Mouse (Mus musculus) lung, embryonic 15.5 days (tissue): ENCODE data around the gene Rft1. TPM values are rescaled to one million over a fixed set of nuclear protein-coding genes. Genes with fewer than 3 reads are reported as not detected.

ENCODE experiments used
- ATAC-seq: fragments of 200-750 bp; cut with Nextera tagmentation; 2 replicates; pipeline ENCODE4 v1.8.0; 2017; ENCODE audit warnings: moderate number of reproducible peaks, borderline replicate concordance; ENCODE audit not compliant: low FRiP score, low TSS enrichment; ENCODE audit errors: extremely low read depth
- H3K27ac ChIP-seq: fragments of 300-500 bp; sonication (generic); 2 replicates; pipeline ENCODE4 v1.5.1; 2015; ENCODE audit warnings: moderate library complexity, mild to moderate bottlenecking, inconsistent platforms
- H3K27me3 ChIP-seq: fragments of 300-500 bp; sonication (generic); 2 replicates; pipeline ENCODE4 v1.6.1; 2015; ENCODE audit warnings: inconsistent platforms
- H3K36me3 ChIP-seq: fragments of 300-500 bp; sonication (generic); 2 replicates; pipeline ENCODE4 v1.6.1; 2015; ENCODE audit warnings: inconsistent platforms
- H3K4me1 ChIP-seq: fragments of 300-500 bp; sonication (generic); 2 replicates; pipeline ENCODE4 v1.6.1; 2015; ENCODE audit warnings: inconsistent platforms
- H3K4me2 ChIP-seq: fragments of 300-500 bp; sonication (generic); 2 replicates; pipeline ENCODE4 v1.6.1; 2015; ENCODE audit warnings: inconsistent platforms, mild to moderate bottlenecking, moderate library complexity
- H3K4me3 ChIP-seq: fragments of 300-500 bp; sonication (generic); 2 replicates; pipeline ENCODE4 v1.5.1; 2015; ENCODE audit warnings: mild to moderate bottlenecking, inconsistent platforms
- H3K9ac ChIP-seq: fragments of 300-500 bp; sonication (generic); 2 replicates; pipeline ENCODE4 v1.6.1; 2015; ENCODE audit warnings: inconsistent platforms
- H3K9me3 ChIP-seq: fragments of 300-500 bp; sonication (generic); 2 replicates; pipeline ENCODE4 v1.6.1; 2016; ENCODE audit warnings: inconsistent platforms
- WGBS: fragments of 180-500 bp; shearing (Covaris S2); methylation state at CpG from one replicate; pipeline ENCODE4 v1.1.7; 2015; 5-methylcytosine and 5-hydroxymethylcytosine counted together
- polyA plus RNA-seq: library from polyadenylated mRNA; unstranded; fragments of >200 nt; fragmentation: Nextera tagmentation; extraction: Ambion mirVana; gene quantifications from 2 replicates; pipeline ENCODE4 v1.2.1, GENCODE M21; 2015

Rft1 gene
- polyA plus RNA-seq, 1 experiment from 2014 or later: 17.8 TPM

DNA sequence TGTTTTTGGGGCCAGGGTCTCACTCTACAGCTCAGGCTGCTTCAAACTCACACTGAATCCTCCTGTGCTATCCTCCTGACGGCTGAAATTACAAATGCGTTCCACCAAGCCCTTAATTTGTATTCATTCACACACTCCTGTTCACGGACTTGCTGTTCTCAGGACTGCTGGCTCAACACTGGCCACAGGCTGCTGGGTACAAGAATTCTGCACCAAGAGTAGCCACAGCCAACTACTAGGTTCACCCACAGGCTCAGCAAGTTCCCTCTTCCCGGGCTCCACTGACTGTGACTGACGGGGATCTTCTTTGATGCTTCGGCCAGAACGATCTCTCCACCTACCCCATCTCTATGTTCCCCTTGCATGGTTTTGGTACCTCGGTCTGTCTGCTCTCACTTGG lies 4.4 kb upstream of the Rft1 start:
- H3K9ac ChIP-seq: no peak overlapping the region

DNA sequence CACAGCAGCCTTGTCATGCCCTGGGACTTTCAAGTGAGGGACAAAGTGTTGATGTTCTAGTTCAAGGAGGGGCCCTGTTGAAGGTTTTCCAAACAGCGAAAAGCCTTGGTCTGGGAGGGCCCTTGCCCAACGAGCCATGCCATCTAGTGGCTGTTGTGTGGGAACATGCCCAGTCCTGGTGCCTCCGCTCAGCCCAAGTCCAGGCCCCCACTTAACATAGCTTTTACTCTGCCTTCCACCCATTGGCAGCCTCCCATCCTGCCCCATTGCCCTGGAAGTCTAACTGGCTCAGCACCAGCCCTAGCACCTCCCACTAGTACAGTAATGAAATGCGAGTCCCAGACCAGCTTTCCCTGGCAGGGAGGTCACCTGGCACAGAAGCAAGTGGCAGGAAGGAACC lies 3.2 kb upstream of the Rft1 start:
- H3K36me3 ChIP-seq: no peaks in the 10 kb centered on the region
- no peak overlapping the region for H3K9ac ChIP-seq
- H3K9me3 ChIP-seq: no peaks in the 10 kb centered on the region
- H3K4me1 ChIP-seq: peaks cover 9% of the 10 kb centered on the region; the same call in 1 of the 2 replicates
- no peak overlapping the region for H3K4me2 ChIP-seq
- peak; percentile 76 for ATAC-seq
- no peaks in the 10 kb centered on the region for H3K27me3 ChIP-seq
- WGBS: 10% methylated on average over 4 of the region's 4 CpGs
- H3K4me3 ChIP-seq: no peak overlapping the region
- no peak overlapping the region for H3K27ac ChIP-seq

More for the DNA sequence above, 4.4 kb upstream of the Rft1 start:
- no peak for ATAC-seq
- Histone ChIP-seq H3K36me3 (no peaks in the 10 kb centered on the region), H3K9me3 (no peaks in the 10 kb centered on the region), H3K4me1 (peaks cover 6% of the 10 kb centered on the region; the same call in 1 of the 2 replicates), H3K4me3 (no peak overlapping the region), H3K27me3 (no peaks in the 10 kb centered on the region), H3K4me2 (no peak overlapping the region), H3K27ac (no peak overlapping the region)
- 79% methylated on average over 8 of the region's 8 CpGs for WGBS

DNA sequence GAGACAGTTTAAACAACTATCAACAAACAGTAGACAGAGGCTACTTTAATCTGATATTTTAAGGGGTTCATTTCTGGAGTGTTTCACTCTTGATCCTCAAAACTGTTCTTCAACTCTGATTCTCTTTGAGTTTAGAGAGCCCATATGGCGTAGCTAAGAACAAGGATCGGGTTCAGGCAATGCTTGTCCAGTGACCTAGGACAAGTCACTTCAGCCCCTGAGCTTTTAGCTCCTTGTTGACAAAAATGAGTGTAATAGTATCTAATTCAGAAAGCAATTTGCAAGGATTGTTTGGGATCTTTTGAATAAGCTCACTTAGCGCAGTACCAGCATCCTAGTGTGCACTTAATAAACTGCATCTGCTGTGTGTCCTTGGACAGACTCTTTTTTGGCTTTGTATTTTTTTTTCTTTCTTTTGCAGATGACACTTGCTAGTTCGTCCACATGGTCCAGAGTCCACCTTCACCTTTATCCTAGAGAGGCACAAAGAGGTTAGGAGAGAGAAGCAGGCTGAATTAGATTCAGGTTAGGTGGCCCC lies 600 bp downstream of the Rft1 start:
- Histone ChIP-seq H3K27ac (peak overlapping the region; percentile 85), H3K9me3 (no peaks in the 10 kb centered on the region), H3K4me3 (peak overlapping the region; percentile 84), H3K36me3 (peaks cover 3% of the 10 kb centered on the region; the same call in 1 of the 2 replicates), H3K4me1 (peaks cover 9% of the 10 kb centered on the region; the same call in 1 of the 2 replicates), H3K27me3 (no peaks in the 10 kb centered on the region), H3K4me2 (peak overlapping the region; percentile 73), H3K9ac (peak overlapping the region; percentile 99)
- ATAC-seq: no peak
- WGBS: 39% methylated on average over 4 of the region's 4 CpGs

DNA sequence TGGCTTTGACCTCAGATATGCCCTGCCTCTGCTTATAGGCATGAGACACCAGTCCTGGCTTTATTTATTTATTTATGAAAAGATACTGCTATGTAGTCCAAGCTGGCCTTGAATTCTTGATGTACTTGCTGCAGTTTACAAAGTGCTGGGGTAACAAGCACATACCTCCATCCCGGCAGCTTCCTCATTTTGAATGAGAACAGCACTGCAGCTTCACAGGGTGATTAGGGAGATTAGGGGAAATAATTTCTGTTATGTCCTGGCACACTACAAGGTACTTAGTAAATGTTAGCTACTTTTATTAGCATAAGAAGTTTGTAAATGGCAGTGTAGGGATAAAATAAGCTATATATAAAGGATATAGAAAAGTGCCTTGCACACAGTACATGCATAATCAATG lies 1.4 kb downstream of the Rft1 start:
- no peaks in the 10 kb centered on the region for H3K9me3 ChIP-seq
- H3K4me1 ChIP-seq: peaks cover 9% of the 10 kb centered on the region; the same call in 1 of the 2 replicates
- no peaks in the 10 kb centered on the region for H3K27me3 ChIP-seq
- WGBS: 76% methylated on average over 1 of the region's 1 CpGs
- H3K4me3 ChIP-seq: no peak overlapping the region
- no peak overlapping the region for H3K9ac ChIP-seq
- H3K4me2 ChIP-seq: no peak overlapping the region
- no peak overlapping the region for H3K27ac ChIP-seq
- ATAC-seq: no peak
- peaks cover 7% of the 10 kb centered on the region for H3K36me3 ChIP-seq

DNA sequence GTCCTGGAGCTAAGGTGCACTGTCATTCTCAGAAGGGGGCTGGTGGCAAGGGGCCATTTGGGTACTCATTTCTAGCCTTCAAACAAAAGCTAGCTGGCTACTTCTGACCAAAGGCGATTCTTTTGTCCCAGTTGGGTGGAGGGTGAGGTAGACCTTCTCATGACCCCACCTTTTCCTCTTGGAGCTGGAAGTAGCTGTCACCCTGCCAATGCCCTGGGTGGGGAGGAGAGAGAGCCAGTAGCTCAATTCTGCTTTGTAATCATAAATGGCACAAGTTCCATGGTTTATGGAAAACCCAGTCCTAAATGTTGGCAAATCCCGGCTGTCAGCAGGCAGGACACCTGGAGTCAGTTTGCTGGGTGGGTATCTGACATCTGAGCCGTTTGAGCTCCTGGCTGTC lies 11.9 kb downstream of the Rft1 start:
- Histone ChIP-seq H3K36me3 (peaks cover 51% of the 10 kb centered on the region), H3K4me3 (no peak overlapping the region), H3K4me2 (no peak overlapping the region), H3K27me3 (no peaks in the 10 kb centered on the region), H3K27ac (no peak overlapping the region), H3K9me3 (no peaks in the 10 kb centered on the region), H3K4me1 (no peaks in the 10 kb centered on the region), H3K9ac (no peak overlapping the region)
- ATAC-seq: no peak
- WGBS: 76% methylated on average over 3 of the region's 3 CpGs

DNA sequence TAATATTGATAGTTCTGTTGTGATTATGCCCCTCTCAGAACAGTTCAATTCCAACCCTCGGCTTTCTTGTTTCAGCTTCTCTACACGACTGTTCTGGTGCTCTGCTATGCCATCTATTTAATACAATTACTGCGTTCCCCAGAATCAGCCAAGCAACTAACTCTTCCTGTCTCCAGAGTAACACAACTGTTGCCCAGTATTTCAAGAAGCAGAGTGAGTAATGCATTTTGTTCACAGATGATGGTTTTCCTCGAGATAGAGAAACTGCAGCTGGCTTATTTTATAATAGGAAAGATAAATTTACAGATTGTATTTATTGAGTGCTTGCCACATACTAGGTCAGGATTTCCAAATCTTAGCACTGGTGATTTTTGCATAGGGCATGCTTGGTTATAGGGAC lies 12.4 kb downstream of the Rft1 start:
- no peaks in the 10 kb centered on the region for H3K4me1 ChIP-seq
- no peak overlapping the region for H3K27ac ChIP-seq
- WGBS: 79% methylated on average over 4 of the region's 4 CpGs
- no peak for ATAC-seq
- H3K36me3 ChIP-seq: peaks cover 45% of the 10 kb centered on the region
- H3K4me3 ChIP-seq: no peak overlapping the region
- H3K27me3 ChIP-seq: no peaks in the 10 kb centered on the region
- no peak overlapping the region for H3K9ac ChIP-seq
- H3K4me2 ChIP-seq: no peak overlapping the region
- H3K9me3 ChIP-seq: no peaks in the 10 kb centered on the region

DNA sequence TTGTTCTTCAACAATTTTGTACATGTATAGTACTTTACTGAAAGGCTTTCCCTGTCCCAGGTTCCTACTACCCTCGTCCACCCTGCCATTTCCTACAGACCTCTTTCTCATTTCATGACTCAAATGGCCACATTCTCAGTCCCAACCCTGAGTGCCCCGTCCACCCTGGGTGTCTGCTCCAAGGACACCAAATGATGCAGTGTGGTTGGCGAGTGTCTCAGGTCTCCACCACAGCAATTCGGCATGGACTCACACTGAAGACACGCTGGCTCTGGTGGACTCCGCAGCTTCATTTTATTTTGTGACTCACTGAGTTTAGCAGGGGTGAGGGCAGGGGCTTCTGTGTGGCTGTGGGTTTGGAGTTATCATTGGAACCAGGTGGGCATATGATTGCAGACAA lies 16.0 kb downstream of the Rft1 start:
- ATAC-seq: no peak
- Histone ChIP-seq H3K9ac (no peak overlapping the region), H3K27me3 (no peaks in the 10 kb centered on the region), H3K9me3 (no peaks in the 10 kb centered on the region), H3K36me3 (peaks cover 32% of the 10 kb centered on the region), H3K4me3 (no peak overlapping the region), H3K27ac (no peak overlapping the region), H3K4me1 (no peaks in the 10 kb centered on the region), H3K4me2 (no peak overlapping the region)
- WGBS: 90% methylated on average over 6 of the region's 6 CpGs

DNA sequence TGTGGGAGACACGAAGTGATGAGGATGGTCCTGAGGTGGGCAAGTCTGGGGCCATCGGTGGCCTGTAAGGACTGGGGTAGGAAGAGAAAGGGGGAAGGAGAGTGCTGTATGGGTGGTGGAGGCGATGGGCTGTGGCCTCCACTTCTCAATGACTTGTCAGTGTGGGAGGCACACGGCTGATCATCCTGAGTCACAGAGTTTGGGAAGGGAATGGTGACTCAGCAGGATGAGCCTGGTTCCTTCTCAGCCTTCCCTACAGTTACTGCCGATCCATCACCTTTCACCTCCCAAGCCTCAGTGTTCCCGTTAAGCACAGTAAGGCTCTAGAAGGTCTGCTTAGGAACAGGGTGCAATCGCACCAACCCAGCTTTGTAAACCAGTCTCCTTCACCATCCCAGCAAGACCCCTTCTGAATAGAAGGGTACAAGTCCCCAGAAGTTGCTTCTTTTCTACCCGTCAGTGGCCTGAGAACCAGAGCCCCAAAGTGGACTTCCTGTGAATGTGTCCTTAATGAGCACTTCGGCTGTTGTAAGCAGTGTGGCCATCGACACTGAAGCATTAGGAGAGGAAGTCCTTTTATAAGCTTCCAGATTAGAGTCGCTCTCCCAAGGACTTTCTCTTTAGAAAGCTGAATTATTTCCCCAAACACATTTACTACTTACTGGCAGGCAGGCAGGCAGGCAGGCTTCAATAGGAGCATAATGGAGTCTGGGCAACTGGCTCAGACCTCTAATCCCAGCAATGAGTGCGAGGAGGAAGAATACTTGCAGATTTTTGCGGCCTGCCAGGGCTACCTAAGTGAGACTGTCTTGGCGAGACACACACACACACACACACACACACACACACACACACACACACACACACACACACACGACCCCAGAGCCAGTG lies 17.2 kb downstream of the Rft1 start:
- ATAC-seq: no peak
- Histone ChIP-seq H3K9me3 (no peaks in the 10 kb centered on the region), H3K4me2 (no peak overlapping the region), H3K9ac (no peak overlapping the region), H3K36me3 (peaks cover 37% of the 10 kb centered on the region), H3K4me1 (no peaks in the 10 kb centered on the region), H3K4me3 (no peak overlapping the region), H3K27ac (no peak overlapping the region), H3K27me3 (no peaks in the 10 kb centered on the region)
- 69% methylated on average over 15 of the region's 15 CpGs for WGBS

DNA sequence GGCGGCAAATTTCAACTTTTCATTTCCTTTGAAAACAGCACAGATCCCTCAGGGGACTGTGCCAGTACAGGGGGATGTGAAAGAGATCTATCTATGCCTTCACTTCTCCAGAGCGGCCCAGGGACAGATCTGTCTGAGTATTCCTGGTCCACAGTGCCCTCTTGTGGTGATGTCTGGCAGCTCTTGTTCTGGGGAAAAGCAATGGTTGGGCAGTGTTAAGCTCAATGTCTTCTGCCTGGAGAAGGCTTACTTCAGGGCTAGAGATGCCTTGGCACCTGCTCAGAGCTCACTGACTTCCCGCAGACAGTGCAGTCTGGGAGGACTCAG lies 17.8 kb downstream of the Rft1 start:
- no peak overlapping the region for H3K9ac ChIP-seq
- 10% methylated on average over 3 of the region's 3 CpGs for WGBS
- ATAC-seq: peak; percentile 80; the same call in 1 of the 2 replicates
- no peaks in the 10 kb centered on the region for H3K27me3 ChIP-seq
- no peak overlapping the region for H3K4me3 ChIP-seq
- no peak overlapping the region for H3K27ac ChIP-seq
- H3K4me2 ChIP-seq: no peak overlapping the region
- peaks cover 41% of the 10 kb centered on the region for H3K36me3 ChIP-seq
- no peaks in the 10 kb centered on the region for H3K4me1 ChIP-seq
- no peaks in the 10 kb centered on the region for H3K9me3 ChIP-seq

DNA sequence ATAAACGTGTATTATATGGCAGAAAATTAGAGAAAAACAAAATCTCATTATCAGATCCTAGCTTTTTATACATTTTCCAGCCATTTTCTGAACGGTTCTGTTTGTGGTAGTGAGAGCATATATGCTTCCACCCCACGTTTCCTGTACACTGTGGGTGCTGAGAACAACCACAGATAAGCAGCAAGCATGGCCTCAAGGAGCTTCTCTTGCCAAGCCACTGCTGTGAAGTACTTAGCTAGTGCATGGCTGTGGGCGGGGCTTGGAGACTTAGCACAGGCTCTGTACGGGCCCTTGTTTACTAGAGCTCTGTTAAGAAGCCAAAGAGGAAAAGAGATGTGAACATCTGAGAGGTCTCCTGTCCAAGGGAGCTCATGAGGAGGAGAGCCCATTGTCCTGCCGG lies 20.8 kb downstream of the Rft1 start:
- H3K9me3 ChIP-seq: no peaks in the 10 kb centered on the region
- no peak overlapping the region for H3K9ac ChIP-seq
- no peak overlapping the region for H3K27ac ChIP-seq
- no peaks in the 10 kb centered on the region for H3K4me1 ChIP-seq
- no peaks in the 10 kb centered on the region for H3K27me3 ChIP-seq
- no peak for ATAC-seq
- no peak overlapping the region for H3K4me2 ChIP-seq
- H3K4me3 ChIP-seq: no peak overlapping the region
- peaks cover 47% of the 10 kb centered on the region for H3K36me3 ChIP-seq
- 68% methylated on average over 6 of the region's 6 CpGs for WGBS

DNA sequence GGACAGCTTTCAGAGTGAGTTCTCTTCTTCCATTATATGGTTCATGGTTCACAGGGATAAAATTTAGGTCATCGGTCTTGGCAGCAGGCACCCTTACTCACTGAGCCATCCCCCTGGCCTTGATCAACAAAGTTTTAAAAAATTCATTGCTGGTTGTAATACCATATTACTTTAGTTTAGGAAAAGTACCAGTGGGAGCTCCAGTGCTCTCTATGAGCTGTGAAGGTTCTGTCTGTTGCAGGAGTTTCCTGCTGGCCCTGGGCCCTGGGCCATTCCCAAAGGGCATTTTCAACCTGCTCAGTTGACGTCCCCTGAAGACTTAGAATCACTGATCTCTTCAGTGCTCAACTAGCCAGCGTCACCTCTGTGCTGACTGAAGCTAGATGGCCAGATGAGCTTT lies 28.0 kb downstream of the Rft1 start:
- no peaks in the 10 kb centered on the region for H3K27me3 ChIP-seq
- 94% methylated on average over 3 of the region's 3 CpGs for WGBS
- H3K9me3 ChIP-seq: no peaks in the 10 kb centered on the region
- no peak overlapping the region for H3K4me2 ChIP-seq
- no peak overlapping the region for H3K4me3 ChIP-seq
- no peaks in the 10 kb centered on the region for H3K4me1 ChIP-seq
- H3K36me3 ChIP-seq: peaks cover 53% of the 10 kb centered on the region
- H3K27ac ChIP-seq: no peak overlapping the region
- ATAC-seq: no peak
- H3K9ac ChIP-seq: no peak overlapping the region

DNA sequence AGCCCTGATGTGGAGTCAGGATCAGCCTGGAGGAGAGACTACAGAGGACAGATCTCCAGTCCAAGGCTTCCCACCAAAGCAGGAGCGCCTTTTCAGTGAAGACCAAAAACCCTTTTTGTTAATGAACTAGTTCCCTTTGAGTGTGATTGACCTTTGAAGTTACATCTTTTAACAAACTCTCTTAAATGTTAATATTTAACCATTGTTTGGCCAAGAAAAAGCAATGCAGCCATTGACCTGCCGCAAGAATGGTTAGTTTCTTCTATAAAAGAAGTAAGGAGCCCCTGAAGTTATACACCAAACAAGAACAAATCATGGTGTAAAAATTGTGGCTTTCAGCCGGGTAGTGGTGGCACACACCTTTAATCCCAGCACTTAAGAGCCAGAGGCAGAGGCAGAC lies 36.5 kb downstream of the Rft1 start:
- H3K9me3 ChIP-seq: no peaks in the 10 kb centered on the region
- 70% methylated on average over 3 of the region's 3 CpGs for WGBS

More for the DNA sequence above, 36.5 kb downstream of the Rft1 start:
- Histone ChIP-seq H3K4me2 (no peak overlapping the region), H3K27ac (no peak overlapping the region), H3K4me3 (no peak overlapping the region), H3K36me3 (peaks cover 7% of the 10 kb centered on the region), H3K27me3 (no peaks in the 10 kb centered on the region), H3K9ac (no peak overlapping the region), H3K4me1 (no peaks in the 10 kb centered on the region)
- no peak for ATAC-seq
